Mouse (Mus musculus): Measurements from ENCODE around the gene Gm17455. TPM values are rescaled to one million over a fixed set of nuclear protein-coding genes. Genes with fewer than 3 reads are reported as not detected.

The Gm17455 gene
- polyA plus RNA-seq, 1 experiment from 2014 or later: not detected

DNA sequence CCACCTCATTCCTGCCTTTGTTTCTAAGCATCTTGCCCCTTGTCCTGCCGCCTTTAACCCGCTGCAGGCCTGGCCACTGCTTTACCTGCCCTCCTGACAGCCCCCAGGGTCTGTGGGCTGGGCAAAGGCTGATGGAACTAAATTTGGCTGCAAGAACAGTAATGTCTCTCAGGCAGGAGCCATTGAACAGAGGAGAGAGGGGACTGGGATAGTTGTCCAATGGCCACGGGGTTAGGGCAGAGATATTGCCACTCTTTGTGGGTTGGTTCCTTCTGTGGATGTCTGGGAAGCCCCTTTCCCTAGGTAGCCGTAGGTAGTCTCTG, 45.6 kb upstream of the Gm17455 start:
- ATAC-seq: no peak
- Histone ChIP-seq H3K27ac (ENCODE audit: low read depth) (no peak overlapping the region), H3K4me2 (ENCODE audit: low read depth, low read length) (no peak overlapping the region), H3K9ac (replicated peaks) (no peak overlapping the region), H3K9me3 (ENCODE audit: low read length) (no peaks in the 10 kb centered on the region), H3K4me3 (ENCODE audit: low read depth, low read length) (no peak overlapping the region), H3K27me3 (ENCODE audit: insufficient read depth, low read length) (no peaks in the 10 kb centered on the region), H3K4me1 (ENCODE audit: insufficient read depth) (peaks cover 28% of the 10 kb centered on the region), H3K36me3 (replicated peaks; ENCODE audit: insufficient read depth, low read length) (peaks cover 9% of the 10 kb centered on the region; the same call in 1 of the 2 replicates)
- no peak for TF ChIP-seq CTCF (IDR thresholded peaks at IDR 0.05; ENCODE audit: low read depth)
- no peak for TF ChIP-seq EP300 (IDR thresholded peaks at IDR 0.05; ENCODE audit: low read depth)
- DNase-seq: no peak
- 86% methylated on average over 4 of the region's 4 CpGs for WGBS (ENCODE audit: insufficient replicate concordance)

DNA sequence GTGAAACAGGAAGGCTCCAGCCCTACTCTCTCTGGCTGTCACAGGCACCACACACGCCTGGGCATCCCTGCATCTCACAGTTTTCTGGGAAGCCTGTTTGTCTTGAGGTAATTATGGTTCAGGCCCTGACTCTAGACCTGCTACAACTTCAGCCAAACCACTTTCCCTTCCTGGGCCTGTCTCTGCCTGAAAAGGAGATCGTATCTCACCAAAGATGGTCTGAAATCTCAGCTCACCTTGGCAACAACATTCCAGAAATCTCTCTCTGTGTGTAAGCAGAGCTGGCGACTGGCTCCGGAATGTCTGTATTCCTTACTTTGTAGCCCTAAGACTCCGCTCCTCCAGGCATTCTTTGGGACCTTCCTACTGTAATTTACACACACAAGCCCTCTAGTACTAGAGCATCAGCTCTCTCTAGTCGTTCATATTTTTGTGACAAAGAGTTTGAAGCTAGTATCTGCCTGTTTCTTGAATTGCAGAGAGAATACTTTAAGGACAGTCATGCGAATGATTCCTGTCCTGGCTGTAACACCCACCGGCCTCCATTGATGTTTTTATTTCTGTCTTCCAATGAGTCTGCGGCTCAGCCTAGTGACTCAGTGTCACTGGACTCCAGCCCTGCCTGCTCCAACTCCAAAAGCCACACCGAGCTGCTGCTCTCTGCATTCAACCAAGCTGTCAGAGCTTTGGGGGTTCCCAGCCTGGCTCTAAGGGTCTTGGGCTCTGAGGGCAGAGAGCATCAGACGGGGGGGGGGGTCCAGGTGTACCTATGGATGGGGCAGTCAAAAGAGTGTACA, 44.4 kb upstream of the Gm17455 start:
- Histone ChIP-seq H3K36me3 (replicated peaks; ENCODE audit: insufficient read depth, low read length) (peaks cover 11% of the 10 kb centered on the region; the same call in 1 of the 2 replicates), H3K9ac (replicated peaks) (no peak overlapping the region), H3K27me3 (ENCODE audit: insufficient read depth, low read length) (no peaks in the 10 kb centered on the region), H3K27ac (ENCODE audit: low read depth) (no peak overlapping the region), H3K9me3 (ENCODE audit: low read length) (no peaks in the 10 kb centered on the region), H3K4me2 (ENCODE audit: low read depth, low read length) (no peak overlapping the region), H3K4me1 (ENCODE audit: insufficient read depth) (peaks cover 18% of the 10 kb centered on the region), H3K4me3 (ENCODE audit: low read depth, low read length) (no peak overlapping the region)
- ATAC-seq (no peak), DNase-seq (no peak)
- WGBS (ENCODE audit: insufficient replicate concordance): 74% methylated on average over 11 of the region's 11 CpGs
- TF ChIP-seq CTCF (IDR thresholded peaks at IDR 0.05; ENCODE audit: low read depth) (no peak), EP300 (IDR thresholded peaks at IDR 0.05; ENCODE audit: low read depth) (no peak)

DNA sequence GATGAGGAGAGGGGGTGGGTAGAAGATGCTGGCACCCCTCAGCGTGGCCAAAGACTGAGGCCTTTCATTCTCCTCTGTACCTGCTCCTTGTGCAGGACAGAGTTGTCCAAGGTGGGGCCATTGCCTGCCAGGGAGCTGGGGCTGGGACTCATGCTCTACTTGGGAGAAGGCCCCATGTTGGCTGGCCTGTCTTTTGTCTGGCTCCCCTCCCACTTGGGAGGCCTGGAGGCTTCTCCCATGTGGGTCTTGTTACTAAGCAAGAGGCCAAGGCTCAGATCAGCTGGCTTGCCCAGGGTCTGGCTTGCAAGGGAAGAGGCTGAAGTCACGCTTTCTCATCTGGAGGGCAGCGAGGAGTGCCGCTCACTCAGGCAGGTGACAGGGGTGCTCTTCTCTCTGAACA, 42.1 kb upstream of the Gm17455 start:
- Histone ChIP-seq H3K27ac (ENCODE audit: low read depth) (no peak overlapping the region), H3K9ac (replicated peaks) (no peak overlapping the region), H3K36me3 (replicated peaks; ENCODE audit: insufficient read depth, low read length) (peaks cover 11% of the 10 kb centered on the region; the same call in 1 of the 2 replicates), H3K27me3 (ENCODE audit: insufficient read depth, low read length) (no peaks in the 10 kb centered on the region), H3K4me2 (ENCODE audit: low read depth, low read length) (no peak overlapping the region), H3K4me3 (ENCODE audit: low read depth, low read length) (no peak overlapping the region), H3K4me1 (ENCODE audit: insufficient read depth) (peaks cover 8% of the 10 kb centered on the region), H3K9me3 (ENCODE audit: low read length) (no peaks in the 10 kb centered on the region)
- ATAC-seq (no peak), DNase-seq (no peak)
- 88% methylated on average over 4 of the region's 4 CpGs for WGBS (ENCODE audit: insufficient replicate concordance)
- TF ChIP-seq EP300 (IDR thresholded peaks at IDR 0.05; ENCODE audit: low read depth): no peak
- TF ChIP-seq CTCF (IDR thresholded peaks at IDR 0.05; ENCODE audit: low read depth): no peak

DNA sequence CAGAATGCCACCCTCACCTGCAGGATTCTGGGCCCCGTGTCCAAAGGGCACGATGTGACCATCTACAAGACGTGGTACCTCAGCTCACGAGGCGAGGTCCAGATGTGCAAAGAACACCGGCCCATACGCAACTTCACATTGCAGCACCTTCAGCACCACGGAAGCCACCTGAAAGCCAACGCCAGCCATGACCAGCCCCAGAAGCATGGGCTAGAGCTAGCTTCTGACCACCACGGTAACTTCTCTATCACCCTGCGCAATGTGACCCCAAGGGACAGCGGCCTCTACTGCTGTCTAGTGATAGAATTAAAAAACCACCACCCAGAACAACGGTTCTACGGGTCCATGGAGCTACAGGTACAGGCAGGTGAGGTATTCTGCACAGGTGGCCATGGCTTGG, 41.6 kb upstream of the Gm17455 start:
- H3K9ac ChIP-seq (replicated peaks): no peak overlapping the region
- no peaks in the 10 kb centered on the region for H3K27me3 ChIP-seq (ENCODE audit: insufficient read depth, low read length)
- TF ChIP-seq CTCF (IDR thresholded peaks at IDR 0.05; ENCODE audit: low read depth): no peak
- H3K4me1 ChIP-seq (ENCODE audit: insufficient read depth): peaks cover 8% of the 10 kb centered on the region
- H3K9me3 ChIP-seq (ENCODE audit: low read length): no peaks in the 10 kb centered on the region
- H3K27ac ChIP-seq (ENCODE audit: low read depth): no peak overlapping the region
- no peak for DNase-seq
- H3K4me2 ChIP-seq (ENCODE audit: low read depth, low read length): no peak overlapping the region
- peaks cover 11% of the 10 kb centered on the region; the same call in 1 of the 2 replicates for H3K36me3 ChIP-seq (replicated peaks; ENCODE audit: insufficient read depth, low read length)
- H3K4me3 ChIP-seq (ENCODE audit: low read depth, low read length): no peak overlapping the region
- no peak for ATAC-seq
- WGBS (ENCODE audit: insufficient replicate concordance): 89% methylated on average over 14 of the region's 14 CpGs

DNA sequence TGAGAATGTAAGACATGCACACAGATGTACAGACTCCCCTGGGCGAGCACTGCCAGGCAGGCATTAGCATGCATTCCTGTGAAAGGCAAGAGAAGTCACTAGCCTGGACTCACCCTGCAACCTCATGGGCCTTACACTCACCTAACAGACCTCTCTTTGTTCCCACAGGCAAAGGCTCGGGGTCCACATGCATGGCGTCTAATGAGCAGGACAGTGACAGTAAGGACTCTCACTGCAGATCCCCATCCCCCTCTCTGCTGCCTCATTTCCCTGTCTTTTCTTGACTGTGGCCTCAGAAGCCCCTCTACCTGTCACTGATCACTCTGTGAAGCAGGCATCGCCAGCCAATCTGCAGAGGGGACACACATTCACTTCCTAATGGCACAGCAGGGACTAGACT, 40.8 kb upstream of the Gm17455 start:
- Histone ChIP-seq H3K4me1 (ENCODE audit: insufficient read depth) (peaks cover 8% of the 10 kb centered on the region), H3K4me3 (ENCODE audit: low read depth, low read length) (no peak overlapping the region), H3K9ac (replicated peaks) (no peak overlapping the region), H3K9me3 (ENCODE audit: low read length) (no peaks in the 10 kb centered on the region), H3K27ac (ENCODE audit: low read depth) (no peak overlapping the region), H3K4me2 (ENCODE audit: low read depth, low read length) (no peak overlapping the region), H3K27me3 (ENCODE audit: insufficient read depth, low read length) (no peaks in the 10 kb centered on the region), H3K36me3 (replicated peaks; ENCODE audit: insufficient read depth, low read length) (peaks cover 14% of the 10 kb centered on the region; the same call in 1 of the 2 replicates)
- TF ChIP-seq CTCF (IDR thresholded peaks at IDR 0.05; ENCODE audit: low read depth) (no peak), EP300 (IDR thresholded peaks at IDR 0.05; ENCODE audit: low read depth) (no peak)
- no peak for ATAC-seq
- WGBS (ENCODE audit: insufficient replicate concordance): 61% methylated on average over 4 of the region's 4 CpGs
- DNase-seq: no peak

DNA sequence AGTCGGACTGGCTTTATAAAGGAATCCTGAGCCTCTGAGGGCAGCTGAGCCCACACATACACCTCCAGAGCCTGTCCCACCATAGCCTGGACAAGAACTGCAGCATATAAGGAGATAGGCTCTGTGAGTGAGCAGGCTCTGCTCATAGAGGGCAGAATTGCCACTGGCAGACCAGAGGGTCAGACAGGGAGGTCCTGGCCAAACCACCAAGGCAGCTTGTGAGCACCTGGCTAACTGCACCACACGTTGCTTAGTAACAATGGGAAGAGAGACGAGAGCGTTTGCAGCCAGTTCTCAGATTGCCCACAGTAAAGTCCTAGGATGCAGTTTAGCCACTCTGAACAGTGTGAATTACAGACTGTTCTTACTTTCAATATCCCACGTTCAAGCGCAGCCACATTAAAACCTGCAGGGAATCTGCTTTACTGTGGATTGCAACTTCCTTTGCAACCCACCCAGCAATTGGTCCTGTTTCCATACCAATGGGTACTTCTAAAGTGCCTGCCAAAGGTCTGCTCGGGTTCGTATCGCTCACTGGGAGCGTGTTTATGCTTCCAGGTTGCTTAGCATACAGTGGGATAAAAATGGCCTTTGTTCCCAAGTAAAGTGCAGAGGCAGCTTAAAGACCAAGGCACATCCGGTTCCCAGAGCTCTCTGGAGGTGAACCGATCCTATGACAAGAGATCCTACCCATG, 37.8 kb upstream of the Gm17455 start:
- no peak for TF ChIP-seq EP300 (IDR thresholded peaks at IDR 0.05; ENCODE audit: low read depth)
- no peak for TF ChIP-seq CTCF (IDR thresholded peaks at IDR 0.05; ENCODE audit: low read depth)
- Histone ChIP-seq H3K27me3 (ENCODE audit: insufficient read depth, low read length) (no peaks in the 10 kb centered on the region), H3K4me3 (ENCODE audit: low read depth, low read length) (no peak overlapping the region), H3K9me3 (ENCODE audit: low read length) (no peaks in the 10 kb centered on the region), H3K36me3 (replicated peaks; ENCODE audit: insufficient read depth, low read length) (peaks cover 14% of the 10 kb centered on the region; the same call in 1 of the 2 replicates), H3K27ac (ENCODE audit: low read depth) (no peak overlapping the region), H3K4me2 (ENCODE audit: low read depth, low read length) (0 out of 2 replicates have a peak overlapping the region, but pooled peaks have one; percentile 9), H3K4me1 (ENCODE audit: insufficient read depth) (peaks cover 8% of the 10 kb centered on the region), H3K9ac (replicated peaks) (no peak overlapping the region; the same call in 1 of the 2 replicates)
- no peak for DNase-seq
- ATAC-seq: peak; percentile 29
- 63% methylated on average over 12 of the region's 12 CpGs for WGBS (ENCODE audit: insufficient replicate concordance)

Measured in liver, postnatal 0 days (tissue).